Mouse (Mus musculus) frontal cortex, postnatal 14 days (tissue): ENCODE data around the gene Top1.
"Not testable (repeated sequence)": the region's sequence is repeated elsewhere in the genome, so short reads cannot be mapped to it uniquely, and the experiment has no call there.

Experiments
- DNase-seq, 2 experiments: peaks; one replicate each; pipeline ENCODE4 v3.0.0; 2022; ENCODE audit warnings: low spot score in 2 of 2

Top1 gene

DNA sequence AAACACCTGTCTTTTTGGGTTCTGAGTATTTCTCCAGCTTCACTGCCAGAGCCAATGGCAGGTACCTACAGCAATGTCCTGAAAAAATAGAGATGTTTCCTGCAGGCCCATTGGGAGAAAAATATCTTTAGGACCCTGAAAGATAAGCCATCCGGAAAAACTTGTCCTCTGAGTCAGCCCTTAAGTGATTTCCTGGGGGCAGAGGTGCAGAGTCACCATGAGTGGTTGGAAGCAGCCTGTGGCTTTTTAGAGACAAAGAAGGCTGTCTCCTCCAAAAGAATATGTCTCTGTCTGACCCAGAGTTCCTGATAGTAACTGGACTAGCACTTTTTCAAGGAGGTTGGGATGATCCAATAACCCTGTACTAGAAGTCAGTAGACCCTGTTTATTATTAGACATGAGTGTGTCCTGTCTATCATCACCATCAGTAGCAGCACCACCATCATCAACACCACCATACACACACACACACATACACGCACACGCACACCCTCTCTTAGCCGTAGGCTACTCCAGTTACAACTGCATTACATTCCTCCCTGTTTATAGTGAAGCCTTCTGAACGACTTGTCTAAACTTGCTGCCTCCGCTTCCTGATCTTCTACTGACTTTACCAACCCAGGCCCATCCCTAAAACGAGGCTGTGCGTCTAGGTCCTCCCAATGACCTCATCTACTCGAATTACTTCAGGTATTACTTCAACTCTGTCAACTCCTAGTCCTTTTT is 14.7 kb upstream of the Top1 start:
- DNase-seq = no peak

DNA sequence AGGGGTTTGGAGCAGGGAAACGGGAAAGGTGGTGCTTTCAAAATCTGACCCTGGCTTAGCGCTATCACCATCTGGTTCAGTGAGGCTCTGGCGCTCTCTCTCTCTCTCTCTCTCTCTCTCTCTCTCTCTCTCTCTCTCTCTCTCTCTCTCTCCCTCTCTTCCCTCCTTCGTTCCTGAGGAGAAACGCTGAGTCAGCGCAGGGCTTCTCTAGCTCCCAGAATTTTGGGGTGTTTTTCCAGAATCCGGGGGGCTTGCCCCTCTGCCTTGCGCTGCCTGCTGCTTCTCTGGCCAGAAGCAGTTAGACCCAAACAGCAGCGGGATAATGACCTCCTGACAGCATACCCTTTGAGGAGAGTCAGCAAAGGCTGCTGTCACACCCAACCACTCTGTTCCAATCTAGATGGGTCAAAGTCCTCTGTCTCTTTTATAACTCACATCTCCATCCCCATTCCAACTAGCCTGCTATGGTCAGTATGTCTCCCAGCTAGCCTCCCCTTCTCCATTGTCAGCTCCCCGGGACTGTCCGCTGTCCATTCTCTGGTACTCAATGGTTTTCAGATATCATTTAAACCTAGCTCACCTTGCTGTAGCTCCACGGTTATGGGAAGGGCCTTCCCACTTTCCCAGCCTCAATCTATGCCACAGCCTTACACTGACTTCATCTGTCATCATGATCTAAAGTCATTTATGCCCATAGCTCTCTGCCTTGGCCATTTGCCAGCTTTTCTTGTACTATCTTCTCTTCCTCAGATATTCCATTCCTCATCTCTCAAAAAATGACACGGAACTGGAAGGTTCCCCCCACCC is 5.6 kb upstream of the Top1 start:
- DNase-seq = no peak

DNA sequence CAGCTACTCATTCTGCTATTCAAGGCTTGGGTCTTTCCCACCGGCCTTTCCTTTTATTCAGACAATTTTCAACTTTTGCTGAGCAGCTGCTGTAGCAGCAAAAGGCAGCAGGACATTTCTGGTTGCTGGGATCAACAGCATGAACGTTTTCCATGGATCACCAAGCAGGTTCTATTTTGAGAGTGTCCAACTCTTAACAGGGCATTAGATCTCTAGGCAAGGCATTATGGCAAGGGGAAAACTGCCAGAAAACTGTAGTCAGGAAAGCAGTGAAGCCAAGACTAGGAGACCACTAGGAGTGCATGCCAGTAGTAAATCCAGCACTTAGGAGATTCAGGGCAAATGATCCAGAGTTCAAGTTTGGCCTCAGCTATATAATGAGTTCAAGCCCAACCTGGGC is 4.5 kb upstream of the Top1 start:
- no peak for DNase-seq

DNA sequence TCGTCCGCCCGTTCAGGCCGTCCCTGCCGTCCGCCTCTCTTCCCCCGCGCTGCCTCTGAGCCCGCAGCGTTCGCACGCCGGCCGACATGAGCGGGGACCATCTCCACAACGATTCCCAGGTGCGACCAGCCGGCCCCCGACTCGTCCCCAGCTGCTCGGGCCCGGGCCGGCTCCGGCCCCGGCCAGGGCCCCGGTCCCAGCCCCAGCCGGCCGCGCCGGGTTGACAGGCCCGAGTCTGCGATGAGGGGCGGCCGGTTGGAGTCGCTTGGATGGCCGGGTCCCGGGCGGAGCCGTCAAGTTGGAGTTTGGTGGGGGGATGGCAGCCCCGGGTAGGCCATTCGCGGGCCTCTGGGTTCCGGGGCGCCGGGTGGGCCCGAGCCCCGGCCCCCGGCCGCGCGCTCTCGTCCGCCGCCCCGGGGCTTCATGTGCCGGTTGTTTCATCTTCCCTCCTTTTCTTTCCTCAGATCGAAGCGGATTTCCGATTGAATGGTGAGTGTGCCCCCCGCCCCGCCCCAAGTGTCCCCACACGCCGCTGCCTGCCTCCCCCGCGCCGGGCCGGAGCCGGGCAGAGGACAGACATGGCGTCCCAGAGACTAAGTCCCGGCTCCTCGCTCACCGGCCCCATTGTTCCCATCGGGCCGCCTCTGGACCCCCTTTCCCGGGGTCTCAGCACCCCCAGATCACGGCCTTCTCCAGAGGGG is 606 bp downstream of the Top1 start:
- peak; percentile 13 to 39 for DNase-seq

DNA sequence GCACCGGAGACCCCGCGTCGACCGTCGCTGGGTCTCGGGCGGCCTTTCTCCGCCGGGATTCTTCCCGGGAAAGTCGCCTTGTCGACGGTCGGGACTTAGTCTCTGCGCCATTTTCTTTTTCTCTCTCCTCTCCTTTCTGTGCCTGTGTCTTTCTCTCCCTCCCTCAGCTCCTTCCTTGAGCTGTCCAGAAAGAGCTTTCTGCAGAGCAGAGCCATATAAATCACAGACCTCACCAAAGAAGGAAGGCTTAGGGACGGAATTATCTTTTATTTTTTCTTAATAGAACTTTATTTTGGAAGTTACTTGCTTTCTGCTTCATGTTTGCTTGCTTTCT is 1.1 kb downstream of the Top1 start:
- DNase-seq = no peak

DNA sequence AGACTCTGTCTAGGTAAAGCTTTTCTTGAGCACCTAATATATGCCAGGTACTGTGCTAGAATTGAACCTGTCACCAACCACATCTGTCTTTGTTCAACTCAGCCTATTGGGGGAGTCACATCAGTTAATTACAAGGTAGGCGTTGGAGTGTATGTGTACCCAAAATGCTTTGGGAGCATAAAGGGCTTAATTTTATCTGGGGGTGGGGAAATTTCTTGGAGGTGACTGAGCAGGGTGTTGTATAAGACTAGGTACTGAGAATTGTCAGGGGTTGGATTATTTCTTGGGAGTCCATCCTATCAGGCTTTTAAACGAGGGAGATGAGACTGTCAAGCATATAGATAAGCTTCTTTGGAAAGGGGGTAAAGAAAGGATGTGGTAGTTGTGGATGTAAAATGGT is 2.4 kb downstream of the Top1 start:
- DNase-seq = no peak

DNA sequence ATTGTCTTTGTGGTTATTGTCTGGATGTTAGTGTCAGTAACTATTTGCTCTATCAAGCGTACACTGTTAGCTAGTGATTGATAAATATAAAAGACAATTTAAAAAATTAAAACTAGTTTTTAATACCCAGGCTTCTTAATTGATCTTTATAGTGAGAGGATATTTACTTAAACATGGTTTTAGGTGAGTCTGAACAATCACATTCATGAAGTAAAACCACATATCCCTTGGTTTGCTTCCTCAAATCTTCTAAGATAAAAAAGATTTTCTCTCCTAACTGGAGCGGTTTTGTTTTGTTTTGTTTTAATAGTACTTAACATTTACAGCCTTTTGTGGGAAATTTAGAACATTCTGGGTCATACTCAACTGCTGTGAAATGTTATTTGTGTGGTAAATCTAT is 3.4 kb downstream of the Top1 start:
- DNase-seq = no peak

DNA sequence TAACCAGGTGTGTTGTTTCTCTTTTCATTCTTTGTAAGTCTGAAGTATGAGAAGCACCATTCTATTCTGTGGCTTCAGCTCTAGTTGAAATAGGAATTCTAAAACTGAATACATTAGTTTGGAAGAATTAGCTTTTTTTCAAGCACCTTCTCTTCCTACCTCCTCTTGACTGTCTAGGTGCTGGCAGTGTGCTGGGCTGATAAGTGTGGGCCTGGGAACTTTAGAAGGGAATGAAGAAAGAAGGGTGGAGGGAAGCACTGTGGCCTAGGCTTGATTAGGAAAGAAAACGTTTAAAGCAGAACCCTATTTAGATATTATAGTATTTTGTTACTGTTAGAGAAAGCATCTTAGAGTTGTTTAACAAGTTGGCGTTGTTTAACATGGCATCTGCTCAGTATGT is 5.5 kb downstream of the Top1 start:
- no peak for DNase-seq

DNA sequence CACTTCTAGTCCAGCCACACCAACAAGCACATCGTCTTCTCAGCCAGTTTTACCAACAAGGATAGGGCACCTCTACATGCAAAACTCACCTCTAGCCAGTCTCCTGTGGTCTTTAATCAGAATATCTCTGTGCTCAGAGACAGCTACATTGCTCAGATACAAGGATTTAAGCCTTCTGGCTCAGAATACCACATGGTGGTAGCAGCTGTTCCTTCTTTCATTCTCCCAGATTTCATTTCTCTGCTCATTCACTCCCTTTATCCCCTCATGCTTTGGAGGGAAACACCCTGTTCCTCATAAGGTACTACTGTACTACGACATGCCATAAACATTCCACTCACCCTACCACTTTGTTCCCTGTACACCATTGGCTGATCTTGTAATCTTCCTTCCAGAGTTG is 7.5 kb downstream of the Top1 start:
- no peak for DNase-seq

DNA sequence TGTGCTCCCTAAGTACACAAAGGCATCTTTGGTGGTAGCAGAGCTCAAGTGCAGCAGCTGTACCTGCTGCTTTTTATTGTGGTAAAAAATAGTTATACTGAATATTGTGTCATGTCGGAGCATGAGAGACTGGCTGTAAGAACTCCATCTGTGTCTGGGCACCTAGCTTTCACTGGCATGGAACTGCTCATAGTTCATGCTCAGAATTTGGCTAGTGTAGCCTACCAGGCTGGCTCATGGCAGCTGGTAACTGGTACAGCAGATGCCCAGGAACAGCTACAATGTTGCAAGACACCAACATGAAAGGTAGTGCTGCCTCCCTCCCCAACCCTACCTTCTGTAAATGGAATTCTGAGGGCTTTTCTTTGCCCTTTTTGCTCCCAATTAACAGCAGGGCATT is 9.9 kb downstream of the Top1 start:
- no peak for DNase-seq

DNA sequence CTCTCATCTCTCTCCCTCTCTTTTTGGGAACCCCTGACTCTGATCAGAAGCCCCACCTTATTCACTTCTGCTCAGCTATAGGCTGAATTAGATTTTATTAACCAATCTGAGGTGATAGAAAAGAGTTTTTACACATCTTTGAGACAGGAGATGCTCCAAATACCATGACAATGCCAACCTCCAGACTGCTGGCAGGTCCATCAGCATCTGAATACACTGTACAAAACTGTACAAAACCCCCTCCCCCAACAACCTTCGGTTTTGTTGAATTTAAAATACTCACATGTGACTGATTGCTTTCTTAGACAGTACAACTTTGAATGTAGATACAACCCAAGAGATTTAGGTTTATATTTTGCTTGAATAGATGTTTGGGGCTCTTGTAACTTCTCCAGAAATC is 10.5 kb downstream of the Top1 start:
- no peak for DNase-seq

DNA sequence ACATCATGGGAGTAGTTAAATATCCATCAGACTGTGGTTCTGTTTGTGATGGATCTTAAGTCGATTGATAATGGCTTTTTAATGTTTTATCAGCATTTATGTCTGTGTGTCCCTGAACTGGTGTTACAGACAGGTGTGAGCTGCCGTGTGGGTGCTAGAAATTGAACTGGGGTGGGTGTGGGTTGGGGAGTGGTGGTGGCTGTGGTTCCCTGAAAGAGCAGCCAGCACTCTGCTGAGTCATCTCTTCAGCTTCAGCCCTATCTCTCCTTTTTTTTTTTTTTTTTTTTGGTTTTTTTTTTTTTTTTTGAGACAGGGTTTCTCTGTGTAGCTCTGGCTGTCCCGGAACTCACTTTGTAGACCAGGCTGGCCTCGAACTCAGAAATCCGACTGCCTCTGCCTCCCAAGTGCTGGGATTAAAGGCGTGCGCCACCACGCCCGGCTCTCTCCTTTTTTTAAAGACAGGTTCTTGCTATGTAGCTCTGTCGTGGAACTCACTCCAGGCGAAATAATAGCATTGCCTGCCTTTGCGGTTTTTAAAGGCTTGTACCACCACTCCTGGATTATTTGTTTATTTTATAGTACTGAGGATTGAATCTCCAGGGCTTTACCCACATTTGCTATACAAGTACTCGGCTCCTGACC is 12.2 kb downstream of the Top1 start:
- DNase-seq = no peak

DNA sequence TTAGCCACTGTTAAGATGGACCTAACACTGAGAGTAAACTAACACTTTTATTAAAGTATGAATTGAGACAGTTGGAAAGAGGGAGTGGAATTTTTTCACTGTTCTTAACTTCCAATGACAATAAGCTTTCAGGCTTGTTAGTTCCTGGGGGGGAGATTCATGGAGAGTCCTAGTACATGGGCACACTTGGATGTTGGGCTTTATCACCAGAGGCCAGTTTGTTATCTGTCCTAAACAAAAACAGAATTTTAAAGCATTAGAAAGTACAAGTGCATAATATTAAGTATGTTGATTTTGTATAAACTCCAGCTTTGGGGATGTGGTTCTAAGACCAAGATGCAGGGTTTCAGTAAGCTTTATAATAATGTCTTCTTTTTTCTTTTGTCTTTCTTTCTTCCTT is 13.1 kb downstream of the Top1 start:
- no peak for DNase-seq

DNA sequence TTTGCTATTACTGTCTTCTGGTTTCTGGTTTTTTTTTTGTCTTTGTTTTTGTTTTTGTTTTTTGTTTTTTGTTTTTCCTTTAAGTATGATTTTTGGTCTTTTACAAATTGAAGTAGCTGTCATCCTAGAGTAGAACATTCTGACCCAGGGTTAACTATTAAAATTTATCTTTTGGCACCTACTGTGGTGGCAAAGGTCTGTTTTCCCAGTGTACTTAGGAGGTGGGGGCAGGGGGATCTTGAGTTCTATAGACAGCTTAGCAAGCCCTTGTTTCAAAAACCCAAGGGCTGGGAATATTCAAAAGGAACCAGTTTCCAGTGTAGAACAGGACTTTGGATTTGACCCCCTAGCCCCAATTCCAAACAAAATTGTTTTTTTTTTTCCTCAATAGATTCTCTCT is 18.7 kb downstream of the Top1 start:
- DNase-seq = no peak

DNA sequence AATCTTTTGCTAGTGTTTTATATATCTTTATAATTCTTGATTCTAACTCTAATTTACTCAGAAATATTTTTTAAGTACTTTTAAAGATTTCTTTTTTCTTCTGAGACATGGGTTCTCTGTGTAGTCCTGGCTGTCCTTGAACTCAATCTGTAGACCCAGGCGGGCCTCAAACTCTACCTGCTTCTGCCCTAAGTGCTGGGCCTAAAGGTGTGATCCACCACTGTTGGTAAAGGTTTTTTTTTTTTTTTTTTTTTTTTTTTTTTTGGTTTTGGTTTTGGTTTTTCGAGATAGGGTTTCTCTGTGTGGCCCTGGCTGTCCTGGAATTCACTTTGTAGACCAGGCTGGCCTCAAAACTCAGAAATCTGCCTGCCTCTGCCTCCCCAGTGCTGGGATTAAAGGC is 19.3 kb downstream of the Top1 start:
- not testable (repeated sequence) for DNase-seq

DNA sequence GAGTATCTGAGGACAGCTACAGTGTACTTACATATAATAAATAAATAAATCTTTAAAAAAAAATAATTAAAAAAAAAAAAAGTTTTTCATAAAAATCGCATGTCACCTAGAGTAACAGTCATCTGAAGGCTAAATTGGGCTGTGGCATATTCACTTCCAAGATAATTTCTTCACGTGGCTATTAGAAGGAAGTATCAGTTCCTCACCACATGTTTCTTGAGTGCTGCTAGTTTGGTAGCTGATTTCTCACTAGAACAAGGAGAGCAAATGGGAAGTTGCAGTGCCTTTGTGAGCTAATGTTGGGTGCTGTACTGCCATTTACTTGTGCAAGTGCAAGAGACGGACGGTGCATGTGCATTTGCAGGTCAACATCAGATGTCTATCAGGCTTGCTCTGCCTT is 21.6 kb downstream of the Top1 start:
- DNase-seq = no peak

DNA sequence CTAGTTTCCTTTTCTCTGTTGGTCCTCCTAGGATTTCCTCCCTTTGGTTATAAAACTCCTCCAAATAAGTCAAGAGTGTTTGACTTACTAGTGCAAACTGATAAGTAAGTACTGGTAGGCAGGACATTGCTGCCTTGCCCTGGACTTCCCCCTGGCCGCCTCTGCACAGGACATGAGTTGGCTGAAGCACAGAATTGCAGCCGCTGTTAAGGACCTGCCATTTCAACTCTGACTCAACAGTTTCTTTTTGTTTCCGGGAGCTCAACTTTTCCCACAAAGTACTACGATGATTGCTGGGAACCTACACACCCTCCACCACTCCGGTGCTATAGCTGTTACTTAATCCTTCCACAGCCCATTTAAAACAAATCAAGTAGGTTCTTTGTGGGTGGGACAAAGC is 54.6 kb downstream of the Top1 start:
- no peak for DNase-seq

DNA sequence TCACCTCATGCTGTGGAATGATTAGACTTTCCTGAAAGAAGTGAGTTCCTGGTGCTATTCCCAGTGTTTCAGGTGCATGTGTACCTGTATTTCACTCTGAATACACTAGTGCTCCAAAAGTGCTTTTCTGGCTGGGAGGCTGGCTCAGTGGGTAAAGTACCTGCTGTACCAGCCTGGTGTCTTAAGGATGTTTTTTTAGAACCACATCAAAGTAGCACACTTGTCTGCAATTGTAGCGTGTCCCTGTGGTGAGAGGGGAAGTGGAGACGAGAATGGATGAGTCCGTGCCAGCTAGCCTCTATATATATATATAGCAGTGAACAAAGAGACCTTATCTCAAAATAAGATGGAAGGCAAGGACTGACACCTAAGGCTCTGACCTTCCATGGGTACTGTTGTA is 55.9 kb downstream of the Top1 start:
- DNase-seq = no peak

DNA sequence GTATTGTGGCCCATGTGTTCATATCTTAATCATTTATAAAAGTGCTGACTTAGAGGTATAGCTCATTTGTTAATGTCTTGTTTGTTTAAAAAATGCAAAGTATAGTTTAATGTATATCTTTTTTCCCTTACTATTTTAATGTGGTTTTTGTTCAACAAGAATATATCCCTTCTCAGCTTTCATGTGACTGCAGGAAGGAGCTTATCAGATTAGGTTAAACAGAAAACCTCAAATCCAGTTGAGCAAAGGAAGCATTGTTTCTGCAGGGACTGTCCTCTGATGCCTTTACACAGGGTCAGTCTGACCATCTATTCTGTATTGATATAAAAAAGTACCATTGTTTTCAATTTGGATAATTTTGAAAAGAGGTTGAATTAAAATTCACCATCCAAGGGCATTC is 57.1 kb downstream of the Top1 start:
- DNase-seq = no peak

DNA sequence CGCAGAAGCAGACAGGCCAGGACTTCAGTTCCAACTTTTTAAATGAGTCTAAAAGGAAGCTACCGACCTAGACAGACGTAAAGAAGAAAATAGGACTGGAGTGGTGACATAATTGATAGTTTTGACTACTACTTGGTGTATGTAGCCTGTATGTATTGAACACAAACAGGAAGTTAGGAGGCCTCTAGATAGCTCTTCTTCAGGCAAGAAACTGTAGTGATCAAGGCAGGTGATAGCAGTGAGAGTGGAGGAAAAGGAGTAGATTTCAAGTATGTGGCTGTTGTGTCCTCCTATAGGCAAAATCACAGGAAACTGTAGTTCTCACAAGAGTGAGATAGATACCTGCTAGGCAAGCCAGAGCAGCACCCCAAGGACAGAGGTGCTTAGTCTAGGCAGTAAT is 62.0 kb downstream of the Top1 start:
- no peak for DNase-seq

DNA sequence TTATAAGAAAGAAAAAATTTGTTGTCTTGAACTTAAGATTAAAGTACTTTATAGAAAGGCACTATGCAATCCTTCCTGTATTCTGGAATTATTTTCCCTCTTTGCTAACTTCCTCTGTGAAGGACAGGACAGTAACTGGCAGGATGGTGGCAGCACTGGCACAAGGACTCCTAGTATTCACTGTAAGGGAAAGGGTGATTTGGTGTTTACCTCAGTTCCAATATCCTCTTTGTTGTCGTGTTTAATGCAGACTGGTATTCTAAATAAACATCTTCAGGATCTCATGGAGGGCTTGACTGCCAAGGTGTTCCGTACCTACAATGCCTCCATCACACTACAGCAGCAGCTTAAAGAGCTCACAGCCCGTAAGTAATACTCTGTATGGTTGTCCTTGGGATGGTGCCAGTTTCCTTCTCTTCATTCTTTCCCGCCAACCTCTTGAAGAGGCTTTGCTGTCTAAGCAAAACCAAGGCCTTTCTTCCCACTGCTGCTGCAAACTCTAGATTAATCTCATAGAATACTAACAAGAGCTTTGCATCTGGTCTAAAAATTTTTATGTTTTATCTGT is 69.9 kb downstream of the Top1 start:
- DNase-seq = no peak

DNA sequence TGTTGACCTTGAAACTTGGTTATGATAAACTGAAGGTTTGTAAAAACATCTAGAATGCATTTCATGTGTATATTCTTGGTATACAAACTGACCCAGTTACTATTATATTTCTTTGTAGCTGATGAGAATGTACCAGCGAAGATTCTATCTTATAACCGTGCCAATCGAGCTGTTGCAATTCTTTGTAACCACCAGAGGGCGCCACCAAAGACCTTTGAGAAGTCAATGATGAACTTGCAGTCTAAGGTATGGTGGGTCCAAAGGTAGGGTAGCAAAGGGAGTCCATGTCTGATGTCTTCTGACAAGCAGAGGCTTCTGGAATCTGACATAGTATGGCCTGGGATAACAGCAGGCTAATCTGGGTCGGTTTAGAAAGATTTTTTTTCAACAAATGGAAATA is 71.6 kb downstream of the Top1 start:
- DNase-seq = no peak
